In the genomic region with DNA sequence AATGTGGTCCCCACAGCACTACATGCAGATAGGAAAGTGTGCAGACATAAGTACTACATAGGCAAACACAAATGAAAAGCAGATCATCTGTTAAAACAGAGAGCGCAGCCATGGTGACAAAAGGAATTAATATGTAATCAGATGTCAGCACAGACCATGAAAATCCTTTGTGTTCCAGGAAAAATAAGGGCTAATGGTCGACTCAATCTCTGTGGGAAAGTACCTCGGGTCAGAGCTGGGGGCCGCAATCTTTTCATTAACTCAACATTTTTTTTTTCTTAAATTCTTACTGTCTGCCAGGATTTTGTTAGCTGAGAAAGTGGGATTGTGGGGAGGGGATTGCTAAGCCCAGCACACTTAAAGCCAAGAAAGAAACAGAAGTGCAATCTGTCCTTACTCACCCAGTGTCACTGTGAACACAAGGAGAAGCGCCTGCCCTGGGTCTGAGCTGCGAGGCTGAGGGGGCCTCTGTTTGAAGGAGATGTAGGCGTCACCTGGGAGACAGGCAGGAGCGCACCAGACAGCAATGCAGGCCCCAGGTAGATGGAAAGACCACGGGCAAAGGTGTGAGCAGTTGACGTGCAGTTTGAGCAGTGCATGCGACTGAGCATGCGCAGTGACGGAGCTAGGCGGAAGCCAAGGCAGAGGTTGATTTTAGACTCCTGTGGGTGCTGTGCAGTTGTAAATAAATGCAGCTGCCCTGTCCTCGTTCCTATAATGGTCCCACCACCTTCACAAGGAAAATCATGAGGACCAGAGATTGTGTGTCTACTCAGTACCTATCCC, we compare ENCODE assay signal across 10 mouse cellular contexts.
DNase-seq lines count a peak whose midpoint lies in the region; ATAC-seq and TF ChIP-seq lines count a peak whose summit lies in the region.
"Had no signal": no experiment of that assay in that cellular context is flagged by ENCODE, and none has a peak within 500 bp of the region (broad histone marks: within the 10 kb centered on the region; RNA-seq: fewer than 3 reads in every experiment).

No protein-coding gene starts in this region.

- no peaks in the 10 kb centered on the region for H3K9me3 ChIP-seq in lung, postnatal 0 days (ENCODE audit: low read length)
- H3K9me3 ChIP-seq in forebrain, embryonic 15.5 days, result no peaks in the 10 kb centered on the region
- H3K9me3 ChIP-seq in intestine, embryonic 16.5 days (ENCODE audit: control insufficient read depth, low read length), result no peaks in the 10 kb centered on the region
- no peaks in the 10 kb centered on the region for H3K9me3 ChIP-seq in stomach, postnatal 0 days (ENCODE audit: control insufficient read depth, low read length)

- no peak overlapping the region for H3K9ac ChIP-seq in lung, postnatal 0 days (replicated peaks; ENCODE audit: low read depth)
- no peak overlapping the region for H3K9ac ChIP-seq in forebrain, embryonic 15.5 days (replicated peaks)
- H3K9ac ChIP-seq in intestine, embryonic 16.5 days (ENCODE audit: low read depth, low read length), result no peak overlapping the region
- no peak overlapping the region for H3K9ac ChIP-seq in stomach, postnatal 0 days (ENCODE audit: low read length)

- H3K27ac ChIP-seq in lung, postnatal 0 days (ENCODE audit: low read length), result no peak overlapping the region
- peak overlapping the region; percentile 78 for H3K27ac ChIP-seq in forebrain, embryonic 15.5 days (replicated peaks)
- H3K27ac ChIP-seq in intestine, embryonic 16.5 days (ENCODE audit: low read length), result peak overlapping the region; percentile 78
- H3K27ac ChIP-seq in stomach, postnatal 0 days (replicated peaks), result peak overlapping the region; percentile 78
- H3K27ac ChIP-seq: left cerebral cortex, adult 2 months had no signal

- peak; percentile 26 for DNase-seq in lung, postnatal 0 days (ENCODE audit: low spot score)
- no peak for DNase-seq in lung, postnatal 25 days (ENCODE audit: low spot score)
- DNase-seq in stomach, postnatal 0 days (ENCODE audit: low spot score), result no peak
- DNase-seq in cerebellum, adult 8-10 months, result no peak
- no peak for DNase-seq in thymus, postnatal 36 days
- DNase-seq: cerebellum, postnatal 36 days; kidney, postnatal 10 days had no signal

- no peak for TF ChIP-seq EP300 in lung, postnatal 0 days (IDR thresholded peaks at IDR 0.05)
- TF ChIP-seq EP300 in stomach, postnatal 0 days (optimal IDR thresholded peaks at IDR 0.05), result no peak

- H3K27me3 ChIP-seq in lung, postnatal 0 days (replicated peaks; ENCODE audit: insufficient read depth, low read length), result no peaks in the 10 kb centered on the region
- H3K27me3 ChIP-seq in forebrain, embryonic 15.5 days, result no peaks in the 10 kb centered on the region
- H3K27me3 ChIP-seq in intestine, embryonic 16.5 days (replicated peaks; ENCODE audit: control insufficient read depth, insufficient read depth, low read length), result no peaks in the 10 kb centered on the region
- H3K27me3 ChIP-seq in stomach, postnatal 0 days (ENCODE audit: control insufficient read depth, insufficient read depth, low read length), result no peaks in the 10 kb centered on the region

- no peak overlapping the region for H3K4me3 ChIP-seq in lung, postnatal 0 days (ENCODE audit: low read depth, low read length)
- no peak overlapping the region for H3K4me3 ChIP-seq in forebrain, embryonic 15.5 days
- H3K4me3 ChIP-seq in intestine, embryonic 16.5 days (ENCODE audit: low read length), result no peak overlapping the region
- H3K4me3 ChIP-seq in stomach, postnatal 0 days (ENCODE audit: low read depth, low read length), result no peak overlapping the region
- H3K4me3 ChIP-seq: left cerebral cortex, adult 2 months had no signal

- no peaks in the 10 kb centered on the region; the same call in 1 of the 2 replicates for H3K36me3 ChIP-seq in lung, postnatal 0 days (ENCODE audit: insufficient read depth, low read length)
- H3K36me3 ChIP-seq in forebrain, embryonic 15.5 days, result no peaks in the 10 kb centered on the region
- peaks cover 2% of the 10 kb centered on the region; the same call in 1 of the 2 replicates for H3K36me3 ChIP-seq in intestine, embryonic 16.5 days (ENCODE audit: control insufficient read depth, insufficient read depth, low read length)
- peaks cover 2% of the 10 kb centered on the region; the same call in 1 of the 2 replicates for H3K36me3 ChIP-seq in stomach, postnatal 0 days (ENCODE audit: control insufficient read depth, insufficient read depth, low read length)

- no peak for TF ChIP-seq CTCF in lung, postnatal 0 days (IDR thresholded peaks at IDR 0.05)
- no peak for TF ChIP-seq CTCF in stomach, postnatal 0 days (IDR thresholded peaks at IDR 0.05; ENCODE audit: low read depth)

- WGBS in lung, postnatal 0 days, result 79% methylated on average over 15 of the region's 15 CpGs
- WGBS in forebrain, embryonic 15.5 days, result 64% methylated on average over 15 of the region's 15 CpGs
- WGBS in intestine, embryonic 16.5 days, result 72% methylated on average over 15 of the region's 15 CpGs
- WGBS in stomach, postnatal 0 days, result 66% methylated on average over 15 of the region's 15 CpGs

- ATAC-seq in lung, postnatal 0 days, result peak; percentile 41
- ATAC-seq in forebrain, embryonic 15.5 days (replicated peaks), result peak; percentile 62
- peak; percentile 41 for ATAC-seq in intestine, embryonic 16.5 days
- peak; percentile 49; the same call in 1 of the 2 replicates for ATAC-seq in stomach, postnatal 0 days (ENCODE audit: low FRiP score, low TSS enrichment)

- H3K4me1 ChIP-seq in lung, postnatal 0 days (ENCODE audit: insufficient read depth, low read depth, low read length), result no peaks in the 10 kb centered on the region
- H3K4me1 ChIP-seq in forebrain, embryonic 15.5 days, result peaks cover 33% of the 10 kb centered on the region
- H3K4me1 ChIP-seq in intestine, embryonic 16.5 days (ENCODE audit: control insufficient read depth, insufficient read depth, low read length), result 0 out of 2 replicates have a peak, but pooled peaks cover 5% of the 10 kb centered on the region
- H3K4me1 ChIP-seq in stomach, postnatal 0 days (replicated peaks; ENCODE audit: control insufficient read depth, insufficient read depth), result no peaks in the 10 kb centered on the region

- no peak overlapping the region for H3K4me2 ChIP-seq in lung, postnatal 0 days (replicated peaks; ENCODE audit: low read depth, low read length)
- no peak overlapping the region for H3K4me2 ChIP-seq in forebrain, embryonic 15.5 days (replicated peaks)
- no peak overlapping the region for H3K4me2 ChIP-seq in intestine, embryonic 16.5 days (ENCODE audit: low read depth, low read length)
- H3K4me2 ChIP-seq in stomach, postnatal 0 days (replicated peaks; ENCODE audit: low read depth), result no peak overlapping the region
